Mouse (Mus musculus) heart, embryonic 16.5 days (tissue): ENCODE measurements around the gene Slc27a5. TPM values are rescaled to one million over a fixed set of nuclear protein-coding genes. Genes with fewer than 3 reads are reported as not detected.

ENCODE experiments used
- ATAC-seq: fragments of 200-750 bp; cut with Nextera tagmentation; replicated peaks from 2 replicates; pipeline ENCODE4 v1.8.0; 2017; ENCODE audit warnings: moderate number of reproducible peaks; ENCODE audit not compliant: insufficient read depth, low FRiP score; ENCODE audit errors: extremely low read depth
- H3K27ac ChIP-seq: fragments of 300-500 bp; sonication (generic); 2 replicates; pipeline ENCODE4 v1.5.1; 2014; ENCODE audit warnings: mild to moderate bottlenecking, low read length, control low read depth, moderate library complexity
- H3K27me3 ChIP-seq: fragments of 300-500 bp; sonication (generic); 2 replicates; pipeline ENCODE4 v1.6.1; 2014; ENCODE audit warnings: low read length, mixed read lengths; ENCODE audit not compliant: control insufficient read depth, insufficient read depth
- H3K36me3 ChIP-seq: fragments of 300-500 bp; sonication (generic); 2 replicates; pipeline ENCODE4 v1.6.1; 2014; ENCODE audit not compliant: control insufficient read depth, insufficient read depth
- H3K4me1 ChIP-seq: fragments of 300-500 bp; sonication (generic); 2 replicates; pipeline ENCODE4 v1.6.1; 2014; ENCODE audit warnings: low read length, mixed read lengths; ENCODE audit not compliant: control insufficient read depth, insufficient read depth
- H3K4me2 ChIP-seq: fragments of 300-500 bp; sonication (generic); 2 replicates; pipeline ENCODE4 v1.6.1; 2014; ENCODE audit warnings: low read depth, mild to moderate bottlenecking, control low read depth, low read length
- H3K4me3 ChIP-seq: fragments of 300-500 bp; sonication (generic); 2 replicates; pipeline ENCODE4 v1.5.1; 2014; ENCODE audit warnings: mild to moderate bottlenecking, control low read depth, low read length
- H3K9ac ChIP-seq: fragments of 300-500 bp; sonication (generic); 2 replicates; pipeline ENCODE4 v1.6.1; 2014; ENCODE audit warnings: low read length, control low read depth
- H3K9me3 ChIP-seq: fragments of 300-500 bp; sonication (generic); replicated peaks from 2 replicates; pipeline ENCODE4 v1.6.1; 2016; ENCODE audit warnings: low read length; ENCODE audit not compliant: control insufficient read depth
- WGBS: fragments of 180-500 bp; shearing (Covaris S2); extraction: QIAGEN DNeasy Blood & Tissue Kit; methylation state at CpG from one replicate; pipeline ENCODE4 v1.1.7; 2014; 5-methylcytosine and 5-hydroxymethylcytosine counted together
- polyA plus RNA-seq: library from polyadenylated mRNA; unstranded; fragments of >200 nt; fragmentation: Nextera tagmentation; extraction: Ambion mirVana; gene quantifications from 2 replicates; pipeline ENCODE4 v1.2.1, GENCODE M21; 2015

Gene Slc27a5
- polyA plus RNA-seq = not detected in 2 replicates

- Histone ChIP-seq H3K4me3 (no peak within 1 kb of the TSS), H3K9me3 (no peaks in the 10 kb centered on the region), H3K36me3 (no peaks in the 10 kb centered on the region), H3K4me1 (no peaks in the 10 kb centered on the region), H3K4me2 (no peak within 1 kb of the TSS), H3K9ac (no peak within 1 kb of the TSS), H3K27me3 (no peaks in the 10 kb centered on the region), H3K27ac (no peak within 1 kb of the TSS)
- WGBS = 73% methylated on average over 5 of the region's 5 CpGs
- ATAC-seq = no peak
These were observed at the start of gene Slc27a5 for GRCm38 (mm10) chr7:12998053-12998452. Gene Slc27a5 (minus strand): TSS chr7:12998192.

- H3K9ac ChIP-seq = no peak overlapping the region
- peaks cover 31% of the 10 kb centered on the region for H3K27me3 ChIP-seq
- H3K36me3 ChIP-seq = no peaks in the 10 kb centered on the region
- H3K27ac ChIP-seq = no peak overlapping the region
- peak; percentile 71 for ATAC-seq
- no peak overlapping the region for H3K4me2 ChIP-seq
- H3K9me3 ChIP-seq = peaks cover 6% of the 10 kb centered on the region; the same call in 1 of the 2 replicates
- no peaks in the 10 kb centered on the region for H3K4me1 ChIP-seq
- 0% methylated on average over 2 of the region's 2 CpGs for WGBS
- no peak overlapping the region for H3K4me3 ChIP-seq
These were observed 48.1 kb upstream of the Slc27a5 start for GRCm38 (mm10) chr7:13046084-13046483.

GRCm38 (mm10) chr7:13044254-13044625 is 46.2 kb upstream of the Slc27a5 start:
- 4% methylated on average over 23 of the region's 23 CpGs for WGBS
- Histone ChIP-seq H3K9ac (peak overlapping the region; percentile 70), H3K36me3 (no peaks in the 10 kb centered on the region), H3K4me2 (peak overlapping the region; percentile 87), H3K9me3 (peaks cover 6% of the 10 kb centered on the region; the same call in 1 of the 2 replicates), H3K4me1 (peaks cover 3% of the 10 kb centered on the region), H3K4me3 (peak overlapping the region; percentile 54), H3K27ac (no peak overlapping the region), H3K27me3 (peaks cover 31% of the 10 kb centered on the region)
- ATAC-seq = no peak

- H3K4me3 ChIP-seq = peak overlapping the region; percentile 54
- peak overlapping the region; percentile 87 for H3K4me2 ChIP-seq
- WGBS = 6% methylated on average over 88 of the region's 88 CpGs
These were observed 45.7 kb upstream of the Slc27a5 start for GRCm38 (mm10) chr7:13043445-13044253.

GRCm38 (mm10) chr7:13043120-13043444 is 45.1 kb upstream of the Slc27a5 start:
- Histone ChIP-seq H3K9me3 (peaks cover 6% of the 10 kb centered on the region; the same call in 1 of the 2 replicates), H3K4me3 (peak overlapping the region; percentile 54), H3K4me1 (peaks cover 9% of the 10 kb centered on the region), H3K4me2 (peak overlapping the region; percentile 87; the same call in 1 of the 2 replicates), H3K27me3 (peaks cover 31% of the 10 kb centered on the region), H3K27ac (no peak overlapping the region), H3K9ac (no peak overlapping the region), H3K36me3 (no peaks in the 10 kb centered on the region)
- WGBS = 42% methylated on average over 16 of the region's 16 CpGs
- no peak for ATAC-seq

More at GRCm38 (mm10) chr7:13043445-13044253, 45.7 kb upstream of the Slc27a5 start:
- Histone ChIP-seq H3K9me3 (peaks cover 6% of the 10 kb centered on the region; the same call in 1 of the 2 replicates), H3K27ac (no peak overlapping the region), H3K4me1 (peaks cover 9% of the 10 kb centered on the region), H3K27me3 (peaks cover 31% of the 10 kb centered on the region), H3K9ac (peak overlapping the region; percentile 70), H3K36me3 (no peaks in the 10 kb centered on the region)
- ATAC-seq = 0 out of 2 replicates have a peak, but pooled peaks have one; percentile 19

- 62% methylated on average over 6 of the region's 6 CpGs for WGBS
- ATAC-seq = no peak
- H3K27ac ChIP-seq = no peak overlapping the region
These were observed 44.5 kb upstream of the Slc27a5 start for GRCm38 (mm10) chr7:13042511-13042910.

GRCm38 (mm10) chr7:13041256-13041655 is 43.3 kb upstream of the Slc27a5 start:
- Histone ChIP-seq H3K4me1 (peaks cover 17% of the 10 kb centered on the region), H3K27me3 (peaks cover 31% of the 10 kb centered on the region), H3K9ac (no peak overlapping the region), H3K9me3 (peaks cover 6% of the 10 kb centered on the region; the same call in 1 of the 2 replicates), H3K36me3 (no peaks in the 10 kb centered on the region; the same call in 1 of the 2 replicates), H3K4me3 (no peak overlapping the region), H3K27ac (no peak overlapping the region), H3K4me2 (no peak overlapping the region)
- no peak for ATAC-seq
- WGBS = 59% methylated on average over 1 of the region's 1 CpGs

More at GRCm38 (mm10) chr7:13042511-13042910, 44.5 kb upstream of the Slc27a5 start:
- H3K27me3 ChIP-seq = peaks cover 31% of the 10 kb centered on the region
- H3K4me1 ChIP-seq = peaks cover 9% of the 10 kb centered on the region
- H3K36me3 ChIP-seq = no peaks in the 10 kb centered on the region
- no peak overlapping the region for H3K9ac ChIP-seq
- no peak overlapping the region for H3K4me3 ChIP-seq
- H3K9me3 ChIP-seq = peaks cover 6% of the 10 kb centered on the region; the same call in 1 of the 2 replicates
- no peak overlapping the region for H3K4me2 ChIP-seq

- Histone ChIP-seq H3K4me3 (peak overlapping the region; percentile 87), H3K27me3 (peaks cover 17% of the 10 kb centered on the region), H3K9me3 (peaks cover 6% of the 10 kb centered on the region; the same call in 1 of the 2 replicates), H3K36me3 (peaks cover 12% of the 10 kb centered on the region), H3K9ac (peak overlapping the region; percentile 90), H3K4me1 (peaks cover 22% of the 10 kb centered on the region), H3K27ac (peak overlapping the region; percentile 99), H3K4me2 (peak overlapping the region; percentile 92)
- ATAC-seq = no peak
- WGBS = 54% methylated on average over 1 of the region's 1 CpGs
These were observed 41.2 kb upstream of the Slc27a5 start for GRCm38 (mm10) chr7:13039181-13039580.

GRCm38 (mm10) chr7:13038621-13039169 is 40.7 kb upstream of the Slc27a5 start:
- WGBS = 13% methylated on average over 15 of the region's 15 CpGs
- Histone ChIP-seq H3K27me3 (peaks cover 15% of the 10 kb centered on the region), H3K27ac (peak overlapping the region; percentile 99), H3K4me3 (peak overlapping the region; percentile 87), H3K4me1 (peaks cover 25% of the 10 kb centered on the region), H3K9ac (peak overlapping the region; percentile 90), H3K9me3 (peaks cover 6% of the 10 kb centered on the region; the same call in 1 of the 2 replicates), H3K36me3 (peaks cover 12% of the 10 kb centered on the region), H3K4me2 (peak overlapping the region; percentile 92)
- no peak for ATAC-seq
